Mouse (Mus musculus): Measurements from ENCODE around the gene Sirt2. TPM values are rescaled to one million over a fixed set of nuclear protein-coding genes. Genes with fewer than 3 reads are reported as not detected.

Sirt2 gene
- polyA plus RNA-seq, 1 experiment = 100.0 TPM

DNA sequence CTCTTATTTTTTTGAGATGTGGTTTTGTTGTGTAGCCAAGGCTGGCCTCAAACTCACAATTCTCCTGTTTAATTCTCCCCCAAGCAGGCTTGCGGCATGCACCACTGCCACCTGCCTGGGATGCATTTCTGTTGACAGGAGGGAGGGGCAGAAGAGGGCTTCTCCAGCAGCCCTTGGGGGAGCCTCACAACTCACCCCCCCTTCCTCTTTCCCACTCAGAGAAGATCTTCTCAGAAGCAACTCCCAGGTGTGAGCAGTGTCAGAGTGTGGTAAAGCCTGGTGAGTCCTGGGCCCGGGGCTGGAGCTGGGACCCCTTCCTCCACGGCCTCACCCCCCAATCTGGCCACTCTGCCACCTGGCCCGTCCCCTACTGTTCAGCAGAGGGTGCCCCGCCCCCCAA, 18.6 kb downstream of the Sirt2 start:
- no peak overlapping the region for H3K4me2 ChIP-seq (ENCODE audit: low read depth)
- no peaks in the 10 kb centered on the region for H3K79me2 ChIP-seq (ENCODE audit: control insufficient read depth, insufficient read depth)
- TF ChIP-seq MAX (IDR thresholded peaks at IDR 0.05; ENCODE audit: low read depth) (no peak), REST (IDR thresholded peaks at IDR 0.05; ENCODE audit: insufficient read depth, insufficient read length) (no peak), MYOD1 (IDR thresholded peaks at IDR 0.05; ENCODE audit: control insufficient read depth in 1 of 3, insufficient read length in 2 of 3, low read depth in 2 of 3) (no peak), TCF3 (IDR thresholded peaks at IDR 0.05; ENCODE audit: insufficient read length, low read depth) (no peak), CEBPB (IDR thresholded peaks at IDR 0.05; ENCODE audit: insufficient read depth, poor library complexity, severe bottlenecking) (no peak), POLR2AphosphoS2 (IDR thresholded peaks at IDR 0.05; ENCODE audit: insufficient read length, low read depth) (no peak), E2F4 (IDR thresholded peaks at IDR 0.05; ENCODE audit: insufficient read depth) (no peak), SRF (IDR thresholded peaks at IDR 0.05; ENCODE audit: control insufficient read depth, insufficient read length, low read depth) (no peak), POLR2A (IDR thresholded peaks at IDR 0.05; ENCODE audit: insufficient read length, low read depth) (no peak), MYOG (IDR thresholded peaks at IDR 0.05; ENCODE audit: control insufficient read depth in 1 of 3, insufficient read depth in 1 of 3, insufficient read length in 2 of 3, low read depth in 2 of 3) (no peak), USF1 (IDR thresholded peaks at IDR 0.05; ENCODE audit: low read depth) (no peak)
- H3K27me3 ChIP-seq (ENCODE audit: control insufficient read depth, insufficient read depth, insufficient read length) = no peaks in the 10 kb centered on the region
- no peaks in the 10 kb centered on the region for H3K36me3 ChIP-seq (ENCODE audit: control insufficient read depth, insufficient read depth)
- no peak overlapping the region for H3K4me3 ChIP-seq
- H3ac ChIP-seq (ENCODE audit: control insufficient read depth, insufficient read length) = no peak overlapping the region

GRCm38 (mm10) chr7:28787884-28788283, 21.3 kb downstream of the Sirt2 start:
- no peak overlapping the region for H3K4me3 ChIP-seq
- no peak for TF ChIP-seq CEBPB (IDR thresholded peaks at IDR 0.05; ENCODE audit: insufficient read depth, poor library complexity, severe bottlenecking)
- no peak overlapping the region for H3K4me2 ChIP-seq (ENCODE audit: low read depth)

DNA sequence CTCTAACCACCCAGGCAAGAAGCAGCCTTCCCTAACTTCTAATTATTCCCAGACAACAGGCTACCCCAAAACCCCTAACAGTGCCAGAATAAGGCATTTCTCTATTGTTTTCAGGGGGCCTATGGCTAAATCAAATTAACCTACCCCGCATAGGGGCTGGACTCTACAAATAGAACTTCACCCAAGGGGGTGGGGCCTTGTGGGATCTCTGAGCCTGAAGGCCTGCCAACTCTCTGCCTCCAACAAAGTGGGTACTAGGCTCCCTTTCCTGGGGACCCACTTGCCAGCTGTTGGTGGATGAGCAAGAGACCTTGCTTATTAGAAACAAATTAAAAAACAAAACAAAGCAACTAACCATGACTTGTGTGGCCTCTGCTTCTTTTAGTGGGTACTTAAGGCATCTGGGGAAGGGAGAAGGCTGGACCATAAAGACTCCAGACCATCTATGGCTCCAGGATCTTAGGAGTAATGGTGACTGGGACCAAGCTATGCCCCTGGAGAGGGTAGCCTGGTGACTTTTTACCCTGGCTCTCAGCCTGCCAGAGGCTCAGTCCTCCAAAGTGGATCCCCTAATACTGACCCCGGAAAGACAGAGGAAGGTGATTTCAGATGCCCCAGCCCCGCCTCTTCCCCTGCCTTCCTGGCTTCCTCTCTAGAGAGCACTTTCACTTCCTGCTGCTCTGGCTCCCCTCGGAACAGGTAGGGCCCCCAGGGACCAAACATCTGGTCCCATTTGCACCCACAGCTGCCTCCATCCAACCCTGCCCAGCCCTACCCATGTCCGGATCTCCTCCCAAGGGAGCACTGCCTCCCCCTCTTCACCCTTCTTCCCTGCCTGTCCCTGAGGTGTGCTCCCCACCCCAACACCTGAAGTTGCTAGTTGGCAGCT, 22.0 kb downstream of the Sirt2 start, which contains the start of gene Rinl:
Gene Rinl, plus strand, starts transcription at position 663 of the 889 bp plus-strand sequence.
- no peak within 1 kb of the TSS for H3K4me3 ChIP-seq

More at GRCm38 (mm10) chr7:28787884-28788283, 21.3 kb downstream of the Sirt2 start:
- Histone ChIP-seq H3ac (ENCODE audit: control insufficient read depth, insufficient read length) (no peak overlapping the region), H3K79me2 (ENCODE audit: control insufficient read depth, insufficient read depth) (no peaks in the 10 kb centered on the region), H3K27me3 (ENCODE audit: control insufficient read depth, insufficient read depth, insufficient read length) (no peaks in the 10 kb centered on the region), H3K36me3 (ENCODE audit: control insufficient read depth, insufficient read depth) (no peaks in the 10 kb centered on the region)

GRCm38 (mm10) chr7:28789235-28789634, 22.7 kb downstream of the Sirt2 start:
- Histone ChIP-seq H3K79me2 (ENCODE audit: control insufficient read depth, insufficient read depth) (no peaks in the 10 kb centered on the region), H3K4me2 (ENCODE audit: low read depth) (no peak overlapping the region), H3K4me3 (no peak overlapping the region), H3K27me3 (ENCODE audit: control insufficient read depth, insufficient read depth, insufficient read length) (no peaks in the 10 kb centered on the region), H3ac (ENCODE audit: control insufficient read depth, insufficient read length) (no peak overlapping the region), H3K36me3 (ENCODE audit: control insufficient read depth, insufficient read depth) (no peaks in the 10 kb centered on the region)
- TF ChIP-seq CEBPB (IDR thresholded peaks at IDR 0.05; ENCODE audit: insufficient read depth, poor library complexity, severe bottlenecking) (no peak), SRF (IDR thresholded peaks at IDR 0.05; ENCODE audit: control insufficient read depth, insufficient read length, low read depth) (no peak), TCF3 (IDR thresholded peaks at IDR 0.05; ENCODE audit: insufficient read length, low read depth) (no peak)

More for the DNA sequence above, 22.0 kb downstream of the Sirt2 start, which contains the start of gene Rinl:
- Histone ChIP-seq H3K4me2 (ENCODE audit: low read depth) (no peak within 1 kb of the TSS), H3K79me2 (ENCODE audit: control insufficient read depth, insufficient read depth) (no peaks in the 10 kb centered on the region), H3K27me3 (ENCODE audit: control insufficient read depth, insufficient read depth, insufficient read length) (no peaks in the 10 kb centered on the region), H3ac (ENCODE audit: control insufficient read depth, insufficient read length) (no peak within 1 kb of the TSS), H3K36me3 (ENCODE audit: control insufficient read depth, insufficient read depth) (no peaks in the 10 kb centered on the region)
- no peak for TF ChIP-seq MAX (IDR thresholded peaks at IDR 0.05; ENCODE audit: low read depth)
- no peak for TF ChIP-seq MYOG (IDR thresholded peaks at IDR 0.05; ENCODE audit: control insufficient read depth in 1 of 3, insufficient read depth in 1 of 3, insufficient read length in 2 of 3, low read depth in 2 of 3)
- TF ChIP-seq REST (IDR thresholded peaks at IDR 0.05; ENCODE audit: insufficient read depth, insufficient read length) = no peak

DNA sequence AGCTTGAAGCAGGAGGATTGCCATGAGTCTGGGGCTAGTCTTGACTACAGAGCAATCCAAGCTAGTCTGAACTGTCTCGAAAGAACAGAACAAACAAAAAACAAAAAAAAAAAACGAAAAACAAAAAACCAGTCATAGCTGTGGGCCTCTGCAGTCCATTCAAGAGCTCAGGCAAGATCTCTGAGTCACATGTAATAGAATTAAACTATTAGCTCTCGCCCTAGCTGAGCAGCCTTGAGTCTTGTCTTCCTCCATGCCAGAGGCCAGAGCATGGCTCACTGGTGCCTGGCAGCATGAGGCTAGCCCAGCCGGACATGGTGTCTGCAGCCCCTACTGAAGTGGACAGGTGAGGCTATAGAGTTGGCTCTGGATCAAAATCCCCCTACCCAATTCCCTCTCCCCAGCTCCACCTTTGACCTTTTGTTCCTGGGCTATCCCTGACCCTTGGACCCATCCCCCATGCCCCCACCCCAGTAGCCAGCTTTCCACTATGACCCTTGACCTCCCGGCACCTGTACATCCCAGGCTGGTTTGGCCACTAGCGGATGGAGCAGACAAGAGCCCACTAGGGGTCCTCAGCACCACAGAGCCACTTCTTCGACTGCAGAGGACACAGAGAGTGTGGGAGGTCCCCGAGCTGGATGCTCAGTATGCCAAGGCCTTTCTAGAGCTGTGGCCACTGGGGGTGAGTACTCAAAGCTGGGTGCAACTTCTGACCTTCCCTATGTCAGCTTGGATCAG, 23.7 kb downstream of the Sirt2 start:
- Histone ChIP-seq H3K4me3 (no peak overlapping the region), H3K4me2 (ENCODE audit: low read depth) (no peak overlapping the region), H3K79me2 (ENCODE audit: control insufficient read depth, insufficient read depth) (no peaks in the 10 kb centered on the region), H3K27me3 (ENCODE audit: control insufficient read depth, insufficient read depth, insufficient read length) (no peaks in the 10 kb centered on the region), H3ac (ENCODE audit: control insufficient read depth, insufficient read length) (no peak overlapping the region), H3K36me3 (ENCODE audit: control insufficient read depth, insufficient read depth) (no peaks in the 10 kb centered on the region)
- TF ChIP-seq MYOG (IDR thresholded peaks at IDR 0.05; ENCODE audit: control insufficient read depth in 1 of 3, insufficient read depth in 1 of 3, insufficient read length in 2 of 3, low read depth in 2 of 3) = no peak
- no peak for TF ChIP-seq TCF12 (IDR thresholded peaks at IDR 0.05; ENCODE audit: insufficient read depth, poor library complexity, severe bottlenecking)
- TF ChIP-seq USF1 (IDR thresholded peaks at IDR 0.05; ENCODE audit: low read depth) = no peak
- no peak for TF ChIP-seq CEBPB (IDR thresholded peaks at IDR 0.05; ENCODE audit: insufficient read depth, poor library complexity, severe bottlenecking)
- TF ChIP-seq POLR2A (IDR thresholded peaks at IDR 0.05; ENCODE audit: insufficient read length, low read depth) = no peak
- no peak for TF ChIP-seq MYOD1 (IDR thresholded peaks at IDR 0.05; ENCODE audit: control insufficient read depth in 1 of 3, insufficient read length in 2 of 3, low read depth in 2 of 3)
- TF ChIP-seq E2F4 (IDR thresholded peaks at IDR 0.05; ENCODE audit: insufficient read depth) = no peak
- no peak for TF ChIP-seq SRF (IDR thresholded peaks at IDR 0.05; ENCODE audit: control insufficient read depth, insufficient read length, low read depth)
- no peak for TF ChIP-seq REST (IDR thresholded peaks at IDR 0.05; ENCODE audit: insufficient read depth, insufficient read length)
- TF ChIP-seq TCF3 (IDR thresholded peaks at IDR 0.05; ENCODE audit: insufficient read length, low read depth) = no peak
- TF ChIP-seq MAX (IDR thresholded peaks at IDR 0.05; ENCODE audit: low read depth) = no peak
- TF ChIP-seq POLR2AphosphoS2 (IDR thresholded peaks at IDR 0.05; ENCODE audit: insufficient read length, low read depth) = no peak

Data from myocyte (in vitro differentiated cells).